25 mouse cellular contexts compared by ENCODE assay signal in genomic region chr1:151138388-151138787, GRCm38 (mm10). TPM values are rescaled to one million over a fixed set of nuclear protein-coding genes. Genes with fewer than 3 reads are reported as not detected.
A peak's percentile ranks its signal among the peaks of the same experiment; 100 is the strongest.
DNase-seq lines count a peak whose midpoint lies in the region; ATAC-seq and TF ChIP-seq lines count a peak whose summit lies in the region.
"Had no signal": no experiment of that assay in that cellular context is flagged by ENCODE, and none has a peak within 500 bp of the region (broad histone marks: within the 10 kb centered on the region; RNA-seq: fewer than 3 reads in every experiment).

No protein-coding gene starts in this region.

- H3K4me2 ChIP-seq in forebrain, embryonic 14.5 days (ENCODE audit: low read length), result no peak overlapping the region
- H3K4me2 ChIP-seq in hindbrain, embryonic 16.5 days (ENCODE audit: low read length), result no peak overlapping the region
- no peak overlapping the region for H3K4me2 ChIP-seq in hindbrain, embryonic 14.5 days (replicated peaks)
- H3K4me2 ChIP-seq in forebrain, postnatal 0 days (ENCODE audit: low read depth), result no peak overlapping the region
- H3K4me2 ChIP-seq: hindbrain, embryonic 13.5 days; intestine, embryonic 15.5 days; midbrain, embryonic 12.5 days; neural tube, embryonic 12.5 days; stomach, embryonic 15.5 days had no signal

- WGBS in forebrain, embryonic 14.5 days, result 82% methylated on average over 6 of the region's 6 CpGs
- WGBS in forebrain, embryonic 10.5 days, result 92% methylated on average over 6 of the region's 6 CpGs
- WGBS in hindbrain, embryonic 16.5 days, result 85% methylated on average over 6 of the region's 6 CpGs
- 89% methylated on average over 6 of the region's 6 CpGs for WGBS in hindbrain, embryonic 14.5 days
- 77% methylated on average over 6 of the region's 6 CpGs for WGBS in forebrain, postnatal 0 days
- WGBS in kidney, adult 2 months, result 82% methylated on average over 6 of the region's 6 CpGs

- no peak overlapping the region for H3K27ac ChIP-seq in forebrain, embryonic 14.5 days (ENCODE audit: low read depth, low read length)
- no peak overlapping the region for H3K27ac ChIP-seq in forebrain, embryonic 10.5 days
- no peak overlapping the region for H3K27ac ChIP-seq in hindbrain, embryonic 16.5 days (ENCODE audit: low read depth, low read length)
- no peak overlapping the region for H3K27ac ChIP-seq in hindbrain, embryonic 14.5 days
- H3K27ac ChIP-seq in forebrain, postnatal 0 days (ENCODE audit: low read depth, low read length), result no peak overlapping the region
- no peak overlapping the region for H3K27ac ChIP-seq in kidney, adult 2 months (ENCODE audit: insufficient read depth, low read depth, low read length)
- H3K27ac ChIP-seq: hindbrain, embryonic 13.5 days; intestine, embryonic 15.5 days; midbrain, embryonic 12.5 days; neural tube, embryonic 12.5 days; stomach, embryonic 15.5 days had no signal

- DNase-seq in forebrain, embryonic 14.5 days (ENCODE audit: low spot score), result peak; percentile 11
- no peak for DNase-seq in forebrain, embryonic 10.5 days (ENCODE audit: extremely low spot score, low spot score)
- no peak for DNase-seq in hindbrain, embryonic 14.5 days (ENCODE audit: low spot score)
- peak; percentile 84 for DNase-seq in brain, adult 2 months (ENCODE audit: low read depth, low spot score)
- peak; percentile 21 for DNase-seq in forebrain, postnatal 0 days
- no peak for DNase-seq in kidney, adult 2 months
- DNase-seq: cerebellum, adult 11 months; cerebellum, postnatal 36 days; gastrocnemius, postnatal 14 days; heart, postnatal 10 days; kidney, postnatal 36 days; liver; thymus, adult 2 months had no signal

- H3K27me3 ChIP-seq in forebrain, embryonic 14.5 days (replicated peaks; ENCODE audit: control insufficient read depth, insufficient read depth, low read length), result no peaks in the 10 kb centered on the region
- no peaks in the 10 kb centered on the region for H3K27me3 ChIP-seq in forebrain, embryonic 10.5 days (ENCODE audit: poor library complexity, severe bottlenecking)
- no peaks in the 10 kb centered on the region for H3K27me3 ChIP-seq in hindbrain, embryonic 16.5 days (replicated peaks; ENCODE audit: control insufficient read depth, insufficient read depth, low read length)
- H3K27me3 ChIP-seq in hindbrain, embryonic 14.5 days (ENCODE audit: control insufficient read depth, insufficient read depth, low read length), result no peaks in the 10 kb centered on the region
- H3K27me3 ChIP-seq in forebrain, postnatal 0 days (ENCODE audit: insufficient read depth, low read length), result no peaks in the 10 kb centered on the region
- H3K27me3 ChIP-seq in kidney, adult 2 months (replicated peaks; ENCODE audit: control insufficient read depth, insufficient read depth, low read length), result no peaks in the 10 kb centered on the region
- H3K27me3 ChIP-seq: CH12.LX; hindbrain, embryonic 13.5 days; intestine, embryonic 15.5 days; midbrain, embryonic 12.5 days; neural tube, embryonic 12.5 days; stomach, embryonic 15.5 days had no signal

- no peak for TF ChIP-seq POLR2A in kidney, adult 2 months (IDR thresholded peaks at IDR 0.05; ENCODE audit: low read depth, low read length)

- no peaks in the 10 kb centered on the region for H3K4me1 ChIP-seq in forebrain, embryonic 14.5 days (ENCODE audit: control insufficient read depth, insufficient read depth, low read length)
- H3K4me1 ChIP-seq in forebrain, embryonic 10.5 days, result peaks cover 8% of the 10 kb centered on the region
- no peaks in the 10 kb centered on the region for H3K4me1 ChIP-seq in hindbrain, embryonic 16.5 days (ENCODE audit: control insufficient read depth, insufficient read depth, low read depth, low read length)
- no peaks in the 10 kb centered on the region for H3K4me1 ChIP-seq in hindbrain, embryonic 14.5 days (replicated peaks; ENCODE audit: control insufficient read depth, insufficient read depth, low read length)
- H3K4me1 ChIP-seq in forebrain, postnatal 0 days (ENCODE audit: insufficient read depth), result no peaks in the 10 kb centered on the region
- no peaks in the 10 kb centered on the region for H3K4me1 ChIP-seq in kidney, adult 2 months (ENCODE audit: control insufficient read depth, insufficient read depth, low read length)
- H3K4me1 ChIP-seq: hindbrain, embryonic 13.5 days; intestine, embryonic 15.5 days; midbrain, embryonic 12.5 days; neural tube, embryonic 12.5 days; stomach, embryonic 15.5 days had no signal

- no peak for ATAC-seq in forebrain, embryonic 14.5 days
- ATAC-seq in hindbrain, embryonic 16.5 days, result peak; percentile 27; the same call in 1 of the 2 replicates
- ATAC-seq in hindbrain, embryonic 14.5 days (ENCODE audit: low FRiP score), result no peak
- peak; percentile 66; the same call in 1 of the 2 replicates for ATAC-seq in forebrain, postnatal 0 days
- ATAC-seq: intestine, embryonic 15.5 days; lung, postnatal 0 days had no signal

- H3K9me3 ChIP-seq in forebrain, embryonic 14.5 days (replicated peaks; ENCODE audit: control insufficient read depth, low read length), result no peaks in the 10 kb centered on the region
- no peaks in the 10 kb centered on the region for H3K9me3 ChIP-seq in forebrain, embryonic 10.5 days
- H3K9me3 ChIP-seq in hindbrain, embryonic 16.5 days (ENCODE audit: control insufficient read depth, low read length), result no peaks in the 10 kb centered on the region
- no peaks in the 10 kb centered on the region for H3K9me3 ChIP-seq in hindbrain, embryonic 14.5 days (ENCODE audit: control insufficient read depth, low read length)
- no peaks in the 10 kb centered on the region for H3K9me3 ChIP-seq in forebrain, postnatal 0 days (ENCODE audit: low read length)
- H3K9me3 ChIP-seq: hindbrain, embryonic 13.5 days; intestine, embryonic 15.5 days; midbrain, embryonic 12.5 days; neural tube, embryonic 12.5 days; stomach, embryonic 15.5 days had no signal

- no peak overlapping the region for H3K9ac ChIP-seq in forebrain, embryonic 14.5 days (ENCODE audit: low read length)
- no peak overlapping the region for H3K9ac ChIP-seq in hindbrain, embryonic 16.5 days (ENCODE audit: low read depth, low read length)
- H3K9ac ChIP-seq in hindbrain, embryonic 14.5 days, result no peak overlapping the region
- no peak overlapping the region for H3K9ac ChIP-seq in forebrain, postnatal 0 days
- H3K9ac ChIP-seq: hindbrain, embryonic 13.5 days; intestine, embryonic 15.5 days; midbrain, embryonic 12.5 days; neural tube, embryonic 12.5 days; stomach, embryonic 15.5 days had no signal

- no peaks in the 10 kb centered on the region for H3K36me3 ChIP-seq in forebrain, embryonic 14.5 days (ENCODE audit: control insufficient read depth, insufficient read depth, low read length)
- H3K36me3 ChIP-seq in forebrain, embryonic 10.5 days (replicated peaks), result no peaks in the 10 kb centered on the region
- no peaks in the 10 kb centered on the region for H3K36me3 ChIP-seq in hindbrain, embryonic 16.5 days (ENCODE audit: control insufficient read depth, insufficient read depth, low read length)
- H3K36me3 ChIP-seq in hindbrain, embryonic 14.5 days (replicated peaks; ENCODE audit: control insufficient read depth, insufficient read depth), result no peaks in the 10 kb centered on the region
- no peaks in the 10 kb centered on the region for H3K36me3 ChIP-seq in forebrain, postnatal 0 days (ENCODE audit: insufficient read depth)
- H3K36me3 ChIP-seq in kidney, adult 2 months (ENCODE audit: control insufficient read depth, insufficient read depth, low read length), result no peaks in the 10 kb centered on the region; the same call in 1 of the 2 replicates
- H3K36me3 ChIP-seq: hindbrain, embryonic 13.5 days; intestine, embryonic 15.5 days; midbrain, embryonic 12.5 days; neural tube, embryonic 12.5 days; stomach, embryonic 15.5 days had no signal

- TF ChIP-seq CTCF in forebrain, postnatal 0 days (IDR thresholded peaks at IDR 0.05; ENCODE audit: low read depth), result no peak
- TF ChIP-seq CTCF in kidney, adult 2 months (conservative IDR thresholded peaks at IDR 0.05; ENCODE audit: insufficient read depth, insufficient read length, low read depth, low read length), result no peak

- no peak overlapping the region for H3K4me3 ChIP-seq in forebrain, embryonic 14.5 days (ENCODE audit: low read depth, low read length)
- no peak overlapping the region for H3K4me3 ChIP-seq in forebrain, embryonic 10.5 days
- no peak overlapping the region for H3K4me3 ChIP-seq in hindbrain, embryonic 16.5 days (ENCODE audit: low read length)
- H3K4me3 ChIP-seq in hindbrain, embryonic 14.5 days (replicated peaks; ENCODE audit: low read length), result no peak overlapping the region
- no peak overlapping the region for H3K4me3 ChIP-seq in forebrain, postnatal 0 days (ENCODE audit: low read depth, low read length)
- H3K4me3 ChIP-seq in kidney, adult 2 months (ENCODE audit: insufficient read depth, low read depth, low read length), result no peak overlapping the region
- H3K4me3 ChIP-seq: hindbrain, embryonic 13.5 days; intestine, embryonic 15.5 days; midbrain, embryonic 12.5 days; neural tube, embryonic 12.5 days; stomach, embryonic 15.5 days had no signal

RNA-seq across cellular contexts. Expression of gene Gm47985, which starts 43.9 kb away (rescaled TPM):
- not detected in 2 replicates for polyA plus RNA-seq in forebrain, embryonic 14.5 days (2014; fragmentation: Nextera tagmentation; extraction: Ambion mirVana)
- 0.27 and 0.41 TPM in 2 replicates for polyA plus RNA-seq in forebrain, embryonic 10.5 days (2016; fragmentation: Nextera tagmentation; extraction: Ambion mirVana)
- polyA plus RNA-seq in hindbrain, embryonic 16.5 days (2015; fragmentation: Nextera tagmentation; extraction: Ambion mirVana), result not detected in 2 replicates
- polyA plus RNA-seq in hindbrain, embryonic 14.5 days (2014; fragmentation: Nextera tagmentation; extraction: Ambion mirVana), result 0.19 TPM in 1 of 2 replicates, not detected in the other
- total RNA-seq in forebrain, postnatal 0 days (2014; rRNA removed), result not detected in 2 replicates
- polyA plus RNA-seq in forebrain, postnatal 0 days (2015; fragmentation: Nextera tagmentation; extraction: Ambion mirVana), result not detected in 2 replicates
- polyA plus RNA-seq in kidney, adult 2 months (2012; rRNA removed), result not detected in 2 replicates
- total RNA-seq: CH12.LX; left cerebral cortex, postnatal 14 days had no signal
- polyA plus RNA-seq: intestine, embryonic 15.5 days; urinary bladder, adult 2 months had no signal

RNA-seq across cellular contexts. Expression of gene Gm8947, which starts 53.8 kb away (rescaled TPM):
- not detected in 2 replicates for polyA plus RNA-seq in forebrain, embryonic 14.5 days (2014; fragmentation: Nextera tagmentation; extraction: Ambion mirVana)
- 0.14 and 0.42 TPM in 2 replicates for polyA plus RNA-seq in forebrain, embryonic 10.5 days (2016; fragmentation: Nextera tagmentation; extraction: Ambion mirVana)
- polyA plus RNA-seq in hindbrain, embryonic 16.5 days (2015; fragmentation: Nextera tagmentation; extraction: Ambion mirVana), result not detected in 2 replicates
- polyA plus RNA-seq in hindbrain, embryonic 14.5 days (2014; fragmentation: Nextera tagmentation; extraction: Ambion mirVana), result not detected in 2 replicates
- total RNA-seq in forebrain, postnatal 0 days (2014; rRNA removed), result not detected in 2 replicates
- not detected in 2 replicates for polyA plus RNA-seq in forebrain, postnatal 0 days (2015; fragmentation: Nextera tagmentation; extraction: Ambion mirVana)
- polyA plus RNA-seq in kidney, adult 2 months (2012; rRNA removed), result 0.31 and 0.54 TPM in 2 replicates
- total RNA-seq: heart, adult 8-10 months; heart, postnatal 10 days; left cerebral cortex, postnatal 14 days had no signal
- polyA plus RNA-seq: hindbrain, embryonic 13.5 days; lung, postnatal 0 days; midbrain, embryonic 12.5 days; thymus, adult 2 months; urinary bladder, adult 2 months had no signal

RNA-seq across cellular contexts. Expression of gene Gm47995, which starts 59.9 kb away (rescaled TPM):
- not detected in 2 replicates for polyA plus RNA-seq in forebrain, embryonic 14.5 days (2014; fragmentation: Nextera tagmentation; extraction: Ambion mirVana)
- not detected in 2 replicates for polyA plus RNA-seq in forebrain, embryonic 10.5 days (2016; fragmentation: Nextera tagmentation; extraction: Ambion mirVana)
- not detected in 2 replicates for polyA plus RNA-seq in hindbrain, embryonic 16.5 days (2015; fragmentation: Nextera tagmentation; extraction: Ambion mirVana)
- polyA plus RNA-seq in hindbrain, embryonic 14.5 days (2014; fragmentation: Nextera tagmentation; extraction: Ambion mirVana), result not detected in 2 replicates
- total RNA-seq in forebrain, postnatal 0 days (2014; rRNA removed), result not detected in 2 replicates
- polyA plus RNA-seq in forebrain, postnatal 0 days (2015; fragmentation: Nextera tagmentation; extraction: Ambion mirVana), result not detected in 2 replicates
- polyA plus RNA-seq in kidney, adult 2 months (2012; rRNA removed), result not detected in 2 replicates
- total RNA-seq: CH12.LX; heart, adult 8-10 months; heart, postnatal 10 days; left cerebral cortex, postnatal 14 days; MEL had no signal
- polyA plus RNA-seq: hindbrain, embryonic 13.5 days; intestine, embryonic 15.5 days; midbrain, embryonic 12.5 days; thymus, adult 2 months; urinary bladder, adult 2 months had no signal

Comparison
In these comparisons a context has a peak if more than half of its experiments do, and no peak if none do; other contexts are left out.
1. ATAC-seq: peak in hindbrain, embryonic 16.5 days (single experiment) and forebrain, postnatal 0 days (single experiment); none in forebrain, embryonic 14.5 days (single experiment) and hindbrain, embryonic 14.5 days (single experiment).
2. DNase-seq: peak in forebrain, embryonic 14.5 days (single experiment), brain, adult 2 months (single experiment) and forebrain, postnatal 0 days (single experiment); none in forebrain, embryonic 10.5 days (single experiment), hindbrain, embryonic 14.5 days (single experiment) and kidney, adult 2 months (single experiment).